Mouse (Mus musculus) frontal cortex, adult (tissue): ENCODE measurements at regions not wholly inside any gene's neighbourhood (a gene's known extent, or its start where the extent isn't known, plus 50 kb on each side); places are given as distances from the start of the nearest gene placed in this dataset.

Source experiments
- ATAC-seq: cut with Nextera tagmentation; 2 replicates; pipeline ENCODE4 v1.9.2; 2017; ENCODE audit warnings: mild to moderate bottlenecking, moderate library complexity, mixed read lengths; ENCODE audit not compliant: low TSS enrichment

DNA sequence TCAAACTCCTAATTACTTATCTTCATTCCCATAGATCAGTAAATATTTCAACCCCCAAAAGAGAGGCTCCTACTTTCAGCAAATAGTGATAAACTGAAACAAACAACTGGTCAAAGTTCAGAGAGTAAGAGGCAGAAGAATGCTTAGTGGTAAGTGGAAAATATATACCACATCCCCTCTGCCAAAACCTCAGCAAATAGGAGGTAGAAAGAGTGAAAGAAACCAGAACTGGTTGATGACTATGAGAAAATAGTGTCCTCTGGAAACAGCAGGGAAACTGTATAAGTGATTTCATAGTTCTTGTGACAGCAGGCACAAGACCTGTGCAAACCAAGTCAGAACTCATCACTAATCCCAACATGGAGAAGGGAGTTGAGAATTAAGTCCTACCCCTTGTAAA is 980.8 kb upstream of the Cited2 start:
- no peak for ATAC-seq

DNA sequence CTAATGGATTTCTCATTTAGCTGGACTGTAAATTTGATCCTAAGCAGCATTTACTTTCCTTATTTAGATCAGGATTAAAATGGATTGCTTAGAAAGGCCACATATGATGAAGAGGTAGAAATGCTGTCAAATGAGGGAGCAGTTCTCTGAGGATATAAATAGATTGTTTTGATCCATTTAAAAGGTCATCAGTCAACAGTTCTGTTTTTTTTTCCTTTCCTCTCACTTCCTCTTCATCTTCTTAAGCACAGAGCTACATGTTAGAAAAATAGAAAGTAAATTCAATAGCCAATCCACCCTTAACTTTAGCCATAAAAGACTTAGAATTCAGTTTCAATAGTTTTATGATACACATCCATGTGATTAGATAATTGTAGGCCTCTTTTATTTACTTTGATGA is 971.5 kb upstream of the Cited2 start:
- ATAC-seq = no peak

DNA sequence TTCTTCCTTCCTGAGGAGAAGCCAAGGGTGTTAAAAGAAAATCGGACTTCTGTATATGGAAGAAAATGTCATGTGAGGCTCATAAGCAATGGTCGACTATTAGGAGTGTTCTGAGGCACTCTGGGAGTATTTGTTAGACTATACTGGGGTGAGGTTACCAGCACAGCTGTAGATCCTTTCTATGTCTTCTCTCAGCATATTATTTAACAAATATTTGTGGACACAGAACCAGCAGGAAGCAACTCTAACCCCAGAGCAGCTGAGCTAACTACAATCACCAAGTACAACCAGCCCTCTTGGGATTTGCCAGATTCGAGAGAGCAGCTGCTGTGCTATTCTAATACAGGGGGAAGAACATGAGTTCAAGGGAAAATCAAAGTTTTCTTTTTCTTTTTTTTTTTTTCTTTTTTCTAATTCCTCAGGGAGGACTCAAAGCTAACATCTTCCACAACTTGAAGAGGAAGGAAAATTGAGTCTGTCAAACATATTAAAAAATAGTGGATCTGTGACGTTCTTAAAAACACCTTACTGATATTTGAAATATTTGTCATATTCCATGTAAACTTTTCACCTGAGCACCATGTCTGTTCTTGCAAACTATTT is 933.3 kb upstream of the Cited2 start:
- no peak for ATAC-seq

DNA sequence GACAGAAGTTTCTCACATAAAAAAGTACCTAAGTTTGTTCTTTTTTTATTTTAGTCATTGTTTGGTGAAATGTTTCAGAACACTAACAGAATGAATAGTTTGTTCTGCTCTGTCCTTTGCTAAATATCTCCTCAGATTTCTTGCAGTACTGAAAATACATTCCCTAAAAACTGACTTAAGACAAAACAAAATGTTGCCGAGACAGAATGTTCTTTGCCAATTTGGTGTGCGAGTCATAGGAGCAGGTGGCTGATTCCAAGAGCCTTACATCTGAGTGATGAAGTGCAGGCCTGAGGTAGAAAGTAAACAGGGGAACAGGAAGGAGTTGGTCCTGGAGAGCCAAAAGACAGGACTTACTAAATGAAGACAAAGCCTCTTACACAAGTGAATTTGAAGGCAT is 919.0 kb upstream of the Cited2 start:
- peak; percentile 52 for ATAC-seq

DNA sequence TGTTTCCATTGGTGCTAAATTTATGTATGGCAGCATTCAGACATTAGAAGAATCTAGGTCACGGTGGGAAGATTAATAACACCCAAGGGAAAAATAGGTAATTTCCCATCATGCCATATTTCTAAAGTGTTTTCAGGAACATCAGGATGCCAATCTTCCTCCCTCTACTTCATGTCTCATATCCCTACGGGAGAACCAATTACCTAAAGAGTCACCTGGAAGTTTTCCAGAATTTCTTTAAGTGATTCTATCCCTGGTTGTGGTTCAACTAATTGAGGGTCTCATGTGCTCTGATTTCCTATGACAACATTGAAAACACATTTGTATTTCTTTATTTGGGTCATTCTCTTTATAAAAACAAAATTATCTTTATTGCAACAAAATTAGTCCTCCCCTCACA is 912.3 kb upstream of the Cited2 start:
- ATAC-seq = no peak

DNA sequence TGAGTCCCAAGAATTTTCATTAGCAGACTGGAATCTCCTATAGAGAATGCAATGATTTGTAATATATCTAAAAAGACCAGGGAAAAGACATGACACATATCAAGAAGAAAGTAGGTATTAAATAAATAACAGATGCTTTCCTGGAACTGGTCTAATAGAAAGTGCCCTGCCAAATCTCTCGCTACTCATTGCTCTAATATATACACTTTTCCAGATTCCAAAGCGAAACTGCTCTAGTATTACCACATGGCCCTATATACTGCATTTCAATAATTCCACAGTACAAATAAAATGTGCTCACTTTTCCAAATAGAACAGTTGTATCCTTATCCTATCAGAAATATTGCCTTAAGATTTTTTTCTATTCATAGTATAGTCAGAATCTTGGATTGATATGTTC is 909.0 kb upstream of the Cited2 start:
- no peak for ATAC-seq

DNA sequence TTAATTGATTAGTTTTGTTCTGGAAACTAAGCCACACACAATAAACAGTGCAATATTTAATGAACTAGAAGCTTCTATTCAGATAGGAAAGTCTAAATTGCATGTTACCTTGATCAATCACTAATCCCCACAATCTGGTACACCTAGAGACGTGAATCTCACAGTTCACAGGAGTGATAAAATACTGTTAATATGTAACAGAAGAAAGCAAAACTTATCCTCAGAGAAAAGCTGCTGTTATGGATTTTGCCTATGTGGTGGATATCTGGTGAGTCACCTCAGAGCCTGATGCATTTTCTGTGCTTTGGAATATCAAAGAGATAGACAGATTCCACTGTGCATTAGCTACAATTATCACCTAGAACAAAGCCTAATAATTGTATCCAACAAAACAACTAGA is 861.5 kb upstream of the Cited2 start:
- no peak for ATAC-seq

DNA sequence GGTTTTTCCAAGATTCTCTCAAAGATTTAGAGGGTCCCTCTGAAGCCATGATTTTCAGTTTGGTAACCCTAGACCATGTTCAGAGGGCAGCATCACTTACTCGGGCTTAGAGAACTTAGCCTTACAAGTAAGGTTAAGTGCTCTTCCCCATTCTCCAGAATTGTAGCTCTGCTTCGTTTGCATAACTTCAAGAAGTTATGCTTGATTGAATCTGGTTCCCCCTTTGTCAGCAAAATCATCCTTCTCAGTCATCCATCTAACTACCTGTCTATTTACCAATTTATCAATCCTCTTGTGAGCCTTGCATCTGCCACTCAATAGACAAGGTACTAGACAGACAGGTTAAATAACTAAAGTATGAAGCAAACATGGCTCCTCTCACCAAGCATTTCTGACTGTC is 856.1 kb upstream of the Cited2 start:
- no peak for ATAC-seq

DNA sequence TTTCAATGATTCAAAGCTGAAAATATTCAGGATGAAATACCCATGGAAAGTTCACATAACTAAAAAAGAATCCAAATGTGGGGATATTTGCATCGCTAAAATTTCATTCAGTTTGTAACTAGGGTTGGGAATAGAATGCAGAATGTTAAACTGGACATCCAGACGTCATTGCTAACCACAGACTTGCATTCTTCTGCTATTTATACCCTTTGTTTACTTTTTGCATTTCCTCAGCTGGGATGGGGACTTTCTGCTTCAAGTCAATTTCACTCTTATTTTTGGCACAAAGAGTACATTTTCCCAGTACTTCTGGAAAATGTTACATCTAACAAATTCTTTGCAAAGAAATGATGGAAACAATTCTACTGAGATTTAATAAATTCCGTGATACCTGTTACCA is 848.9 kb upstream of the Cited2 start:
- no peak for ATAC-seq

DNA sequence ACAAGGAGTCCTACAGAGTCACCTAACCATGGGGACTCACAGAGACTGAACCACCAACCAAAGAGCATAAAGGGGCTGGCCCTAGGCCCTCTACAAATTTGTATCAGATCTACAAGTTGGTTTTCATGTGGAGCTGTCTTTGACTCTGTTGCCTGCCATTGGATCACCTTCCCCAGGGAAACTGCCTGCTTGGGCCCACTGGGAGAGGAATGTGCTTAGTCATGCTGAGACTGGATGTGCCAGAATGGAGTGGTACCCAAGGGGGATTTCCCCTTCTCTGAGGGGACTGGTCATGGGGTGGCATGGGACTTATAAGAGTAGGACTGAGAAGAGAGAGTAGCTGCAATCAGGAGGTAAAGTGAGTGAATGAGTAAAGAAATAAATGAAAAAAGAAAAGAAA is 844.8 kb upstream of the Cited2 start:
- ATAC-seq = no peak

DNA sequence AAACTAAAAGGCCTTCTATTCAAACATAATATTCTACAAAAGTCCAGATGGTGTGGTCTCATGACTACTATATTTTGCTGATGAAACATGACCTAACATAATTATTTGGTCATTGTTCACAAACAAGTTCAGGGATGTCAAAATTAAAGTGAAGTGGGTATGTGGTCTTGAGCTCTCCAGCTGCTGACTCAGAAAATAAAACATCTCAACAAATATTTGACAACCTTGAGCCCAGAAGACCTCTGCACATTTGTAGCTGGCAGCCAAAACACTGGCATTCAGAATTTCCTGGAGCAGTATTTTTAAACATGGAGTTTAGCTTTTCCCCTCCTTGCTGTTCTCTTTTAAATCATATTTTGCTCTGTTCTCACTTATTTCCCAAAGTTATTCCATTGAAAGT is 829.7 kb upstream of the Cited2 start:
- no peak for ATAC-seq

DNA sequence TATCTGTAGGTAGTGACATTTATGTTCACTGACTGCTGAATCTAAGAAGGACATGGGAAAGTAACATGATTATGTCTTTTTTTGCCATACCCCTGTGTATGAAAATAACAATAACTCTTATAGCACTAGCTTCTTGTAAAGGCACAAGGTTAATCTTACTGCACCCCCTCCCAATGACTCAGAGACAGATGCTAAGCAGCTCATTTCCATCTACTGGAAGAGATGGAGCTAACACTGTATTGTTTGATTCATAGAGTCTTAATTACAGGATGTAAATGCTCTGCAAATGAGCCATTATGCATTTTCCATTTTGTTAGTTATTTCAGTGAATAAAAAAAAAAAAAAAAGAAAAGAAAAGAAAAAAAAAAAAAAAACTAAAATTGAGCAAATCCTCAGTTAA is 827.7 kb upstream of the Cited2 start:
- no peak for ATAC-seq

DNA sequence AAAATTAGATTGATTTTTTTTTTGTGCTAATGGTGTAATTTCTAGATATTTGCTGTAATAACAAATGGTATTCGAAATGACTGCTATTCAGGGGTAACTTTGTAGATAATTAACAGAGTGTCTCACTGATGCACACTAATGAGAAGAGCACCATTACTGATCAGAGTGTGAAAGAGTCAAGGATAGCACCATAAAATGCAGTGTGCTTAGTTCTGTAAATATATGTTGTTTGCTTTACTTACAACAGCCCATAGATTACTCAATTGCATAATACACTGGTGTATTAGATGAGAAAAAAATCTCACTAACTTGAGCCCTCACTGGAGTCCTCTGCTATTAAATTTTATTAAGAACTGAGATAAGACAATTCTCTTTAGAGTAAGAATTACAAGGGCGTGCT is 800.1 kb upstream of the Cited2 start:
- no peak for ATAC-seq

DNA sequence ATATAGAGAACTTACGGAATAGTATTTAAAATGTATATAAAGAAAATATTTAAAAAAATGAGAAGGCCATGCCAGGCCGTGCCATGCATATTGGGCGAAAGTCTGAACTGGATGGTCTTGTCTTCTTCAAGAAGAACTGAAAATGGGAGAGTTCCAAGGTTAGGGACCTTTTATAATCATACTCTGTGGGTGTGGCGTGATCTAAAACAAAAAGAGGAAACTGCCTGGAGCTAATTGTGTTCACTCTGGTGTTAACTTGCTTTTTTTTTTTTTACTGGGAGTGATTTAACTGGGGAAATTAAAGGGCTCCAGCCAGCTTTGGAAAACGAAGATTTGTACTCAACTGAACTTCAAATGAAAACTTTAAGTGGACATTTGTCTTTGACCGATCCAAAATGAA is 799.2 kb upstream of the Cited2 start:
- ATAC-seq = no peak

DNA sequence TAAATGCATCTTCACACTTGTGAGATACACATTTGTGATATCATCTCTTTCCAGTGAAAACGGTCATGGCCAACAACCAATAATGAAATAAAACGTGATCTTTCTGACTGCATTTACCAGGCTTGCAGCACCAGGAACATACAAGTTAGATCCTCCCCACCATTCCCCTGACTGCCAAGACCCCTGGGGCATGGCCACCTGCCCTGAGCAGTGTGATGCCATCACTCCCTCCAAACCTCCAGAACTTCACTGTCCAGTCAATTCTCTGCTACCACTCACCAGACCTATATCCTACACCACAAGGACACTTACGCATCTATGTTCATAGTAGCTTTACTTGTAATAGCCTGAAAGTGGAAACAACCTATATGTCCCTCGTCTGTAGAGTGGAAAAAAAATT is 785.3 kb upstream of the Cited2 start:
- no peak for ATAC-seq

DNA sequence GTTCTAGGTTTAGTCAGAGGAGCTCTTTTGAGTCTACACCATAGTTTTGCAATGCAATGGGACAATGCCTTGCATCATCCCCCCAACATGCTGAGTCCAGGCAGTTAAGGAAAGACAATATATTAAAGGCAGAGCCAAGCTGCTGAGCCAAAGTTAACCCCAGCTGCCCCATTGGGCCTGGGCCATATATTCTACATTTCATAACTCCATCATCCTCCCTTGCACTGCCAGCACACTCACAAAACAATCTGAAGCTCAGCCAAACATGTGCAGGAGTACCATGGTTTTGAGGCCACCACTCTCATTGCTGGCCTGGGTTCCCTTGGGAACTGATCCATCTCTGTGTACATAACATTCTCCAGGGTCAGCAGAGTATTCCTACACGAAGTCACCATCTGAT is 771.4 kb upstream of the Cited2 start:
- no peak for ATAC-seq

DNA sequence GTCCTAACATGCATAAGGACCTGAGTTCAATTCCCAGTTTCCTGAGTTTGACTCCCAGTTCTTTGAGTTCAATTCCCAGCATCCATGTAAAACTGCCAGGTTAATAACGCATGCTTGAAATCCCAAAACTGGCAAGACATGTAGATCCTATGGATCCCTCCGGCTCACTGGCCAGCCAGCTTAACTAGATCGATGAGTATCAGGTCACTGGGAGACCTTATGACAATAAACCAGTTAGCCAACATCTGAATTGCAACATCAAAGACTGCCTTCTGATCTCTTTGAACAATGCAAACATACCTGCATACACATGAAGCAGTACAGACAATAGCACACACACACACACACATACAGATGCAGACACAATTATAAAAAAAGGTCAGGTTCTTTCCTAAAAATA is 762.0 kb upstream of the Cited2 start:
- ATAC-seq = no peak

DNA sequence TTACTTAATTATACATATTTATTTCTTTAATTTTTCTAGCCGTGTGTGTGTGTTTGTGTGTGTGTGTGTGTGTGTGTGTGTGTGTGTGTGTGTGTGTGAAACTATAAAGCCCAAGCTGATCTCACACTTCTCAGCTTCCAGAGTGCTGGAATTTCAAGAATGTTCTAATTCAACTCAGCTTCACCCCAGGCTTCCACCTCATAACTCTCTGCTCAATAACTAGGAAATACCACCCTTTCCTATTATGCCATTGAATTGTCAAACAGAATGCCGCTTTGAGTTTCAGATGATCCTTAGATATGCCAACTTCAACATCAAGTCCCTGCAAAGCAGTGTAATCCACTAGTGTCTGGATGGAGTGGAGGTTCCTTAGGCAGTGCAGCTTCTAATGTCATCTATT is 760.6 kb upstream of the Cited2 start:
- no peak for ATAC-seq

DNA sequence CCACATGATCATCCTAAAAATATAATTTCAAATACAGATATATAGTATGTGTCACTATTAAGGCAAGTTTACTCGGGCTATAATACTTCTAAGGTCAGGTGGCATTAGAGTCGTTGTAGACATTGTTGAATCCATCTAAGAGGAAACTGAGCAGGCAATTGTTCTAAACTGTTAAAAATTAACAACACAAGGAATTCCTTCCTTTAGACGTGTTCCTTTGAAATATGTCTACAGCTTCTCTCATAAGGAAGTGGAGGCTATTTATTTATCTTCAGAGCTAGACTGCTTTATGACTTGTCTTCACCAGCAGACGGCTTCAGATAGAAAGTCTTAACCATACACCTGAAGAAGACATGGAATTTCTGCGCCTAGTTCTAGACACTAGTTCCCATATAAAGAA is 744.2 kb upstream of the Cited2 start:
- no peak for ATAC-seq

DNA sequence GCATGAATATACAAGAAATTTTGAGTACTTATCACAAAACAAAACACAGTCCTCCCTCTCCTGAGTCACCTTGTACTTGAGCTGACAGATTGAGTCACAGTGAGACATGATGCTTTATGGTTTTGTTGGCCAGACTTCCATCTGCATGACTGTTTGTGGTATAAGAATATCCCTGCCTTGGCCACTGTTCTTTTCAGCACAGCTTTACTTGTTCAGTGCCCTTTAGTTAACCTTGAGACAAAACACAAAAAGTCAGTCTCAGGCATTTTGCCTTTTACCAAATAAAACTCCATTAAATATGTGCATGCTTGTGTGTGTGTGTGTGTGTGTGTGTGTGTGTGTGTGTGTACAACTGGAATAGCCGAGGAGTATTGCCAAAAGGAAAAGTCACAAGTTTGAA is 732.8 kb upstream of the Cited2 start:
- peak; percentile 74; the same call in 1 of the 2 replicates for ATAC-seq

DNA sequence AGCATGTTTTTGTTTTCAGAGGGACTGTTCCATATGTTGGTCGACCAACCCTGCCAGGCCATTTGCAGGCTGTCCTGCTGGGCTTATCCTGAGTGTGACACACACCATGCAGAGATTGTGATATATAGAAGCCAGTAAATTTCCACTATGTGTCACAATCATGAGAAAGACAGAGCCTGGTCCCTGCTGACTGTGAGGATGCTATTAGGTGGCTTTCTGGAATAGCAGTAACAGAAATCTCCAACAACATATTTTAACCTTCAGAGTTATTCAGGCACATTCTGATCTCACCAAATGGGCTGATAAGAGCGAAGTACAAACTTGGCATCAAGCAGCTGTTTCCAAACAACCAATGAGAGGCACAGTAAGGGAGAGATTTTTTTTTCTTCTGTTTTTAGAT is 729.2 kb upstream of the Cited2 start:
- ATAC-seq = no peak

DNA sequence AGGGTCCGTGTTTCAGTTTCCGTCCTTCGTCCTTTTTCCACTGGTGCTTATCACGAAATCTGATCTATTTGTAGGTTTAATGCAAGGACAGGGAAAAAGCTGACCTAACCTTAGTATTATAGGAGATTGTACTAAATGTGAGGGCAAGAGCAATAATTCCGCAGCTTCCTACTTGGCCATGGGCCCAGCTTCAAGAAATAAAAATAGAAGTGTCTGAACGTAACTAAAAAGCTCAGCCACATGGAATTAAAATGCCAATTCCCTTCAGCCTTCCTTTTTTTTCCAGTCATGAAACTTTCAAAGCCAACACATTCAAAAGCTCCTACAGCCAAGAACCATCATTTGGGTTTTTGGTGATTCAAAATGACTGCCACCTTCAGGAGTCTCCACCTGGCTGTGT is 728.5 kb upstream of the Cited2 start:
- ATAC-seq = no peak

DNA sequence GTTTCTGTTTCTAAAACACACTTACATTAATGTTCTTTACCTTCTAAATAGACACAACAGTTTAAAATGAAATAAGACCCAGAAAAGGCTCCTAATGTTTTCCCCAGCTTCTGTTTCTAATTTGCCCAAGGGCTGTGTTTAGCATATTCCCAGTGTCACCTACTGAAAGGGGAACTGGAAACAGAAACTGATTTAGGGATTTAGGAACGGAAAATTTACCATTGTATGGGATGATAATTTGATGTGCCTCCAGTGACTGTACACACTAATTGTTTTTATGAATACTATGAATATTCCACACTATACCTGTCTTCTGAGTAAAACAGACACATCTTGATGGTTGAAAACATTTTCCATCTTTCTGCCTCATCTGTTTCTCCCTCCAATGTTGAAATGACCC is 728.0 kb upstream of the Cited2 start:
- no peak for ATAC-seq

DNA sequence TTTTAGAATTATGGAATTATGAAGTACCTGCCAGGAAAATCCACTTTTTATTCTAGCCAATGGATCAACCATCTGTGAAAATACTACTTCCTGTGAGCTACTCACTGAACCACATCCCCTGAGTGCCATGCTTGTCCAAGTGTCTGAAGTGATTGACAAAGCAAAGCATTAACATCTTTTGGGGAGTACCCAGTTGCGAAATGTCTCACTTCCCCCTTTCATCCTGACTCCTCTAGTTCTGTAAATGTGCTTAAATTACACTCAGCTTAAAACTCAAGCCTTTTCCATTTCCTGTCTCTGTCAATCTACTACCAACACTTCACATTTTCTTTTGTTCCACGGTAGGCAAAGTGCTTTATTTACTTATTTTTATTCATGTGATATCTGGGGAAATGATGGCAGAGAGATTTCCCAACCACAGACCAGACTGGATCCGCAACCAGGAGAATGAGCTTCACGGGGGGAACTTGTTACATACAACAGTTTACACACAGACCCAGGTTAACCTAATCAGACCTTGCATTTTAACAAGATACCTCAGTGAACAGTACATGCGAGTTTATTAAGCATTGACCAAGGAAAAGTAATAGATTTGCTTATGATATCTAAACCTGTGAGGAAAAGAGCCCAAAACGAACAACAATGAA is 726.1 kb upstream of the Cited2 start:
- ATAC-seq = no peak
